Mouse (Mus musculus) heart, adult 2 months (tissue): ENCODE results near the gene Fmn2.

Experiments used
- CTCF ChIP-seq: fragments of 200-600 bp; IDR thresholded peaks from 2 replicates; pipeline ENCODE4 v1.8.1; 2022; ENCODE audit warnings: antibody characterized with exemption, mild to moderate bottlenecking, moderate library complexity
- POLR2A ChIP-seq: fragments of 200-500 bp; IDR thresholded peaks from 2 replicates; pipeline ENCODE4 v1.6.1; 2011; ENCODE audit warnings: mild to moderate bottlenecking, low read depth, low read length, control low read depth; ENCODE audit not compliant: insufficient read depth

DNA sequence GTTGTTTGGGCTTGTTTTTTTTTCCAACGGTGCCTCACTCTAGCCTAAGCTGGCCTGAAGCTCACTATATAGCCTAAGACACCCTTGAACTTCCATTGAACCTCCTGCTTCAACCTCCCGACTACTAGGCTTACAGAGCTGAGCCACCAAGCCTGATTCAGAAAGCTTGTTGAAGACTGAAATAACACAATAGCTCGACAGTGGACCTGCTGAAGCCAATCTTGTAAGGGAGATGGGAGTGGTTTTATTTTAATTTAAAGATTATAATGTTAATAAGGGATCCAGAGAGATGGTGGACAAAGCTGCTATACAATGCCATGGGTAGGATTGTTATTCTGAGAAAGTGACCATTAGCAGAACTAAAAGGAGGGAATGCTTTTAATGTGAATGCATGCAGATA lies 227.1 kb downstream of the Fmn2 start:
- TF ChIP-seq CTCF (no peak), POLR2A (no peak)
